Mouse (Mus musculus): ENCODE results near the gene Gcnt1.

DNA sequence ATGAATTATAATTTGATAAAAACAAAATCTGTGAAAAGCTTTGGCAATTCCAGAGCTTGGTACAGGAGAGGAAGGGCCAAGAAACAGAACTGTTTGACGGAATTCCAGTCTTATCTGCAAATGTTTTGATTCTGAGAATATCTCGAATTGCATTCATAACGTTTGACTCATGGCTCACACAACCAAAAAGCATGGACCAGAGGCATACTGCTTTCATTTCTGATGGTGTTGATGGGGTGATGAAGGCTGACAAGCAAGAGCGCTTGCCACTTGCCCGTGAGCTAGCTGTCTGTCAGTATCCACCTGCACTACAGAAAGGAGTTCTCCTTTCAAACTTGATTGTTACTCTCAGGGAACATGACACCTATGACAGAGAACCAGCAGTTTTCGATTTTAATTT, 83.1 kb downstream of the Gcnt1 start:
- TF ChIP-seq CTCF (IDR thresholded peaks at IDR 0.05; ENCODE audit: extremely low read depth, insufficient read depth, insufficient read length, insufficient replicate concordance) (no peak), POLR2A (IDR thresholded peaks at IDR 0.05; ENCODE audit: low read depth, low read length) (no peak)
